Mouse (Mus musculus) bone marrow, adult 2 months (tissue): ENCODE results near the gene Rbm3. TPM values are rescaled to one million over a fixed set of nuclear protein-coding genes. Genes with fewer than 3 reads are reported as not detected.

ENCODE experiments used
- H3K27ac ChIP-seq: fragments of 200-500 bp; 2 replicates; pipeline ENCODE4 v1.5.1; 2012; ENCODE audit warnings: low read depth, mild to moderate bottlenecking, control low read depth, inconsistent platforms, low read length; ENCODE audit not compliant: control insufficient read depth, poor library complexity, insufficient read depth
- H3K4me1 ChIP-seq: fragments of 200-500 bp; 2 replicates; pipeline ENCODE4 v1.6.1; 2011; ENCODE audit warnings: low read length; ENCODE audit not compliant: control insufficient read depth, insufficient read depth
- H3K4me3 ChIP-seq: fragments of 200-500 bp; replicated peaks from 2 replicates; pipeline ENCODE3; 2011; ENCODE audit warnings: mild to moderate bottlenecking, low read depth, low read length, control low read depth; ENCODE audit not compliant: control insufficient read depth
- CTCF ChIP-seq: fragments of 200-500 bp; IDR thresholded peaks from 2 replicates; pipeline ENCODE4 v1.5.1; 2011; ENCODE audit warnings: low read length, control low read depth; ENCODE audit not compliant: control insufficient read depth, insufficient read depth
- POLR2A ChIP-seq: fragments of 200-500 bp; IDR thresholded peaks from 2 replicates; pipeline ENCODE4 v1.6.1; 2011; ENCODE audit warnings: low read depth, mild to moderate bottlenecking, control low read depth, low read length, borderline replicate concordance; ENCODE audit not compliant: control insufficient read depth
- WGBS: fragments of 180-500 bp; shearing (Covaris S2); methylation state at CpG from one replicate; pipeline ENCODE4 v1.1.7; 2018; 5-methylcytosine and 5-hydroxymethylcytosine counted together
- polyA plus RNA-seq: library from polyadenylated mRNA; stranded (reverse); fragments of >200 nt; gene quantifications from 2 replicates; pipeline ENCODE4 v1.2.4, GENCODE M21; 2011; ENCODE audit warnings: low replicate concordance; ENCODE audit not compliant: missing spikeins, insufficient read depth, insufficient read length

The Rbm3 gene
- polyA plus RNA-seq, 1 experiment, result 301 TPM

DNA sequence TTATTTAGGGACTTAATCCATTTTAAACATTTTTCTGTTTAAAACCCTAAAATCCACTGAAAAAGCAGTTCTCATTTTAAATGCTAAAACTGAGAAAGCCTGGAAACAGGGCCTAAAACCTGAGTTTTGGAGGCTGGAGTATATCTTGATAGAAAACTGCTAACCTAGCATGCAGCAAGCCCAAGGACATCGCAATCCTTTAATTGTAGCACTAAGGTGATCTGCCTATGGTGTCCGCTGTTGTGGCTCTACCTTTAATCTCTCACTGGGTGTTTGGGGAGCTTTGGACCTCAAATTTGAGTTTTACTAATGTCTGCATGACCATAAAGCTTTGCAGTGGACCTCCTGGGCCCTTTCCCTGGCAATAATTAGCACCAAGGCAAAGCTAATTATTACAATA is 5.2 kb downstream of the Rbm3 start:
- Histone ChIP-seq H3K27ac (no peak overlapping the region), H3K4me1 (no peaks in the 10 kb centered on the region; the same call in 1 of the 2 replicates), H3K4me3 (no peak overlapping the region)
- 98% methylated on average over 2 of the region's 2 CpGs for WGBS
- TF ChIP-seq POLR2A (no peak), CTCF (no peak)

DNA sequence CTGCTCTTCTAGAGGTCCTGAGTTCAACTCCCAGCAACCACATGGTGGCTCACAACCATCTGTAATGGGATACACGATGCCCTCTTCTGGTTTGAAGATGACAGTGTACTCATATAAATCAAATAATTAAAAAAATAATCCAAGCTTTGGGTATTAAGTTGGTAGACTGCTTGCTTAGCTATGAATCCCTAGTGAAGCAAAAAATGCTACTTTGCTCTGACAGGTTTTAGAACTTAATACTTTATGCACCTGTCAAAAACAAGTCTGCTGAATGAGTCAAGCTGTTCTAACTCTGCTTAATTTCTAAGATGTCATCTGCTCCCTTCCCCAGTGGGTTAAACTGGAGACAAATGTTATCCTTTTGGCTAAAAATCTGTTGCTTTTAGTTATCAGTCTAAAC is 6.2 kb downstream of the Rbm3 start:
- TF ChIP-seq CTCF, result no peak
- no peak for TF ChIP-seq POLR2A
- Histone ChIP-seq H3K4me3 (no peak overlapping the region), H3K4me1 (no peaks in the 10 kb centered on the region; the same call in 1 of the 2 replicates), H3K27ac (no peak overlapping the region)
- WGBS, result 25% methylated on average over 1 of the region's 1 CpGs

DNA sequence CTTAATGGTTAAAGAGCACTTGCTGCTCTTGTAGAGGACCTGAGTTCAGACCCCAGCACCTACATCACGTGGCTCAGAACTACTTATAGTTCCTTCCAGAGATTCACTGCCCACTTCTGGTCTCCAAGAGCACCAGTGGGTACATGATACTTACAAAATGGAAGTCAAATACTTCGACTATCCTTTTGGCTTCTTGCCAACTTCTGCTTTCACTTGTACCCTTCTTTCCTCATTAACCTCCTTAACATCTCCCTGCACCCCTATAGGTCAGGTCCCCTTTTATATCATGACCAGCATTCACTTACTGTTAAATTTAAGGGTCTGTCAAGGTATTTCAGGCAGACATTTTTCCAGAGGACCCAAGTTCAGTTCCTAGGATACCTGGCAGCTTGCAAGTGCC is 9.8 kb downstream of the Rbm3 start:
- TF ChIP-seq POLR2A, result no peak
- TF ChIP-seq CTCF, result no peak
- WGBS, result 35% methylated on average over 2 of the region's 2 CpGs
- H3K4me3 ChIP-seq, result no peak overlapping the region
- H3K4me1 ChIP-seq, result no peaks in the 10 kb centered on the region; the same call in 1 of the 2 replicates
- H3K27ac ChIP-seq, result no peak overlapping the region

DNA sequence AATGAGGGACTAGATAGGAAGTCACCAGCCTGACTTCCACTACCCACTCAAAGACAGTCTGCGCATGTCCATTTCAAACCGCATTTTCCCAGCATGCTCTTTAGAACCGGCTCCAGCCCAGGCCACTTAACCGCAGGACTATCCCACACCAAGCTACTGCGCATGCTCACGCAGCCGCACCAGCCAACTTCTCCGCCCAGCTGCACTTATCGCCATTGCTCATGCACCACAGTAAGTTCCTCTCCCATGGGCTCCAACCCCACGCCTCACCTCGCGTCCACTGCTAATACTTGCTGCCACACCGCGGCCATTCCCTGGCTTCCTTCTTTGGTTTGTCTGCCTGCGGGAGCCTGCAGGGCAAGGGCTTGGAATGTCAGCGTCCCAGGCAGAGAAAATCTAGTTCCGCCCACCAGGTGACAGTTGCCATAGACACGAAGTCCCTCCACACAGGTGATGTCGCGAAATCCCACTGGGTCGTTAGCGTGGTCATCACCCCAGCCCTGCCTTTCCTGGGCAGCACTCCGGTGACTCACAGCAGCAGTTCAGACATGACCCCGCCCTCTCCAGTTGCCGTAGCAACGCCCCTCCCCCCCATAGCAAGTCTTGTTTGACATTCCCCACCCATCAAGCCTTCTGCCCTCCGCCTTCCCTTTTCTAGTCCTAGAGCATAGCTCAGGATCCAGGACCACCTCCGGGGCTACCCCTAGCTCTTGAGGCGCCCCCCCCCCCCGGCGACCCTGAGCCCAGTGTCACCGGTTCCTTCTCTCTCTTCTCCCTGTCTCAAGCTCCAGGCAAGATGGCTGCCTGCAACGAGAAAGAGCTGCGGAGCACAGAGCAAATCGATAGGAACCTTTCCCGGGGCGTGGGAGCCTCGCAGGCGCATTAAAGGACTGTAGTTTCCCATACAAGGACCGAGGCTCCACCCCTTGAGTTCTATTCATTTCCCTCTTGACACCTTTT is 13.4 kb downstream of the Rbm3 start, which contains the start of gene Wdr13:
Gene Wdr13, minus strand, starts transcription at position 876 of the 960 bp plus-strand sequence.
- Histone ChIP-seq H3K27ac (peak within 1 kb of the TSS; percentile 99), H3K4me1 (no peaks in the 10 kb centered on the region; the same call in 1 of the 2 replicates), H3K4me3 (peak within 1 kb of the TSS; percentile 86)
- TF ChIP-seq CTCF (no peak), POLR2A (peak; percentile 87; the same call in 1 of the 2 replicates)
- WGBS, result 9% methylated on average over 38 of the region's 40 CpGs

DNA sequence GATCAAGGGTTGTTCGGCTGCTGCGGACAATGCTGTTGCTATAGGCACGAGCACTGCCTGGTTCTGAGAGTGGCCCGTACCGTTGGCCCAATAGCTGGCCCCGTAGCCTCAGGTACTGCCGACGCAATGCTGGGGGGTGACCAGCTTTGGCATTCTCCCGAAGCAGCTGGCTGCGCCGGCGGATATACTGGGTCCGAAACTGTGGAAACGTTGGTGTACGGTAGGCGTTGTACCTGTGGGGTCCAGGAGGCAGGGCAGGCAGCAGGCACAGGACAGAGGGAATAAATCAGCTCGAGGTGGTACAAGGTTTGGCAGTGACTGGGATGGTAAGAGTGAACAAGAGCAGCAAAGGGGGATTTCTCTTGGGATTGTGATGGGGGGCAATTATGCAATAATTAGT is 14.3 kb downstream of the Rbm3 start:
- H3K4me1 ChIP-seq, result no peaks in the 10 kb centered on the region; the same call in 1 of the 2 replicates
- WGBS, result 88% methylated on average over 17 of the region's 17 CpGs
- H3K27ac ChIP-seq, result no peak overlapping the region; the same call in 1 of the 2 replicates
- TF ChIP-seq CTCF, result no peak
- TF ChIP-seq POLR2A, result no peak
- peak overlapping the region; percentile 23 for H3K4me3 ChIP-seq

DNA sequence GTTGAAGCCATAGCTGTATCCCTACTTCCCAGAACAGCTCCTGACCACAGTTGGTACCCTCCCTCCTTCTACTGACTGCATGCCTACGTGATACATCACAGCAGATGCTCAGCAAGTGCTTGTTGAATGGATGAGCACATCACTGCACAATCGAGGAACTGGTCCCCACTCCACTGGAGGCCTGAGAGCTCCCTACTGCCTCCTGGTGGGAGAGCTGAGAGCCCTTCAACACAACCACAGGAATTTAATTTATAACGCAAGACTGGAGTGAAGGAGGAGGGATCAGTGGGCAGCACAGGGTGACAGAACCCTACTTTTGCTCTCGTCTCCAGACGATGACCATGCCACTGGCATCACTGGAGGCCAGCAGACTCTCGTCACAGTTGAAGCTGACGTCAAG is 20.4 kb downstream of the Rbm3 start:
- Histone ChIP-seq H3K27ac (no peak overlapping the region), H3K4me3 (no peak overlapping the region), H3K4me1 (no peaks in the 10 kb centered on the region)
- WGBS, result 72% methylated on average over 7 of the region's 7 CpGs
- TF ChIP-seq CTCF (peak; percentile 36; the same call in 1 of the 2 replicates), POLR2A (no peak)

DNA sequence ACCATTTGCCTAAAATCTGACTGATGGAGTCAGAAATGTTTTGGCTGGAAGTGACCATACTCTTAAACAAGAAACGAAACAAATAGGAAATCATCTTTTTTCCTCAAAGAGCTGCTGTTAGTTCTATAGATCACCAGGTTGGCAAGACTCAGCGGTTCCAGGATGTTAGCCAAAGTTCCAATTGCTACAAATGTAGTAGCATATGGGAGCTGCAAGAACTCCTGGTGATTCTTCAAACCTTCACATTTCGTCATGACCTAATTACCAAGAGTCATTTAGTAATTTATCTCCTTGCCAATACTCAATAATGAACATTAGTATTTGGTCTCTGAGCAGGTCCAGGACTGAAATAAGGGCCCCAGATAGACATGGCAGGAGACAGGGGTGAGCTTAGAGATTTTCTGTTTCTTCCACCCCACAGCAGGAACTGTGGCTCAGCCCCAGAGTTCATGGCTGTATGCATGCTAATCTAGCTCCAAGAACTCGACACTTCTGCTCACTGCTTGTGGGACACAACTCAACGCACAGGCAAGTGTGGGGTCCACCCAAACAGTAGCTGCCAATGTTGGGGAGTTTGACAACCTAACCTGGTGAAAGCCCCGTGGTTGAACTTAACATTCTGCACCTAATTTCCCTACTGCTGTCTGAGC is 21.7 kb downstream of the Rbm3 start:
- Histone ChIP-seq H3K27ac (no peak overlapping the region), H3K4me3 (no peak overlapping the region), H3K4me1 (no peaks in the 10 kb centered on the region)
- 77% methylated on average over 6 of the region's 6 CpGs for WGBS
- no peak for TF ChIP-seq CTCF
- TF ChIP-seq POLR2A, result no peak

DNA sequence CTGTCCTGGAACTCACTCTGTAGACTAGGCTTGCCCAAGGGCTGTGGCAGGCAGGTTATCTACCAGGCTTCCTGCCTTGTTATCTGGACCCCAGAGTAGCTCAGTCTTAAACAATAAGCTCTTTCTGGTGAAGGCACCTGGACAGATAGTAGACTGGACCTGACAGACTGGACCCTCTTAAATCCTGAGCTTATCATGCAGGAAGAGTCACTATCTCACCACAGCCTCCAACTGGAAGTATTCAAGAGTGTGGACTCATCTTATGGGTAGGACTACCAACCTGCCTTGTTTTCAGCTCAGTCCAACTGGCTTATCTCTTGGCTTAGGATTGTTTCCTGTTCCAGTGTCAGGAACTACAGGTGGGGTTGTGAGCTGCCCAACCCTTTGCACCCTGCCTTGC is 28.4 kb downstream of the Rbm3 start:
- Histone ChIP-seq H3K4me1 (no peaks in the 10 kb centered on the region), H3K27ac (no peak overlapping the region), H3K4me3 (no peak overlapping the region)
- no peak for TF ChIP-seq CTCF
